8 mouse cellular contexts compared by ENCODE assay signal in the genomic region with DNA sequence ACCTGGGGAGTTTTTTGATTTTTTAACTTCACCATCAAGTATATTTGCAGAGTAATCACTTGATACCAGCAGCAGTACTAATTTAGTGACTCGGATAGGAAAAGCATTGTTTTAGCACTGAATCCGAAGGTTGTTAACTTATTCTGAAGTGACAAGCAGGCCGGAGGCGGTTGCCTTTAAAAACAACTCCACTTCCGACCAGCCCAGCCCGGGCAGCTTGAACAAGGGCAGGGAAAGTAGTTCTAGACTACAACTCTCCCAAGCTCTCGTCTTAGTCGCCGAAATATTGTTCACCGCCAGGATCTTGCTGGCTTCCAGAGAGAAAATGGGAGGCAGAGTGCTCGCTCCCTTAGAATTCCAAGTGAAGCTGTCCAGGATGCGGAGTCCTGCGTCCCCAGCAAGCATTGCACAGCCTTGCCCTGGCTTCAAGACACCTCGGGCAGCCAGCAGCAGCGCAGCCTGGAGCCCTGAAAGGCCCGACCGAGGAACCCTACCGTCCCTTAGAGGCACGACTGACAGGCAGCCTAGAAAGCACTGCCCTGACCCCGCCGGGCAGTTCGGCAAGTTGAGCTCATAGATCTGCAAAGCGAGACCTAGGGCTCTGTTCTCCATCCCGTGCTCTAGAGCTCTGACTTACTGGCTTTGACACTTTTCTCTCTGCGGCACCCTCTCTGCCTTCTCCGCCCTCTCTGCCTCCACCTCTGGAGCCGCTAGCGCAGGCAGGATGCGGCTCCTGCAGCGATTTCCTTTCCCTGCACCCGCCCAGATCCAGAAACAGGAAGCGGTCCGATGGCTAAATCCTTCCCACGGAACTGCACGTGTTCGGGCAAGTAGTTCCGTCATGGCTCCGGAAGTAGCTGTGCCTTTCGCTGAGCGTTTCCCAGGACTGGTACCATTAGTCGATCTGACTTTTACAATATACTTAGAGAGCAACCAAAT. TPM values are rescaled to one million over a fixed set of nuclear protein-coding genes. Genes with fewer than 3 reads are reported as not detected.
DNase-seq lines count a peak whose midpoint lies in the region; ATAC-seq and TF ChIP-seq lines count a peak whose summit lies in the region.

TSS of gene Klhl20 (minus strand) at position 786 of the 939 bp plus-strand sequence.

- peak within 1 kb of the TSS; percentile 43 for H3K27ac ChIP-seq in bone marrow, adult 2 months (ENCODE audit: control insufficient read depth, insufficient read depth, low read depth, low read length, poor library complexity)
- H3K27ac ChIP-seq in embryonic facial prominence, embryonic 15.5 days (replicated peaks): peak within 1 kb of the TSS; percentile 90
- H3K27ac ChIP-seq in limb, embryonic 14.5 days (replicated peaks; ENCODE audit: low read depth, low read length): peak within 1 kb of the TSS; percentile 82
- peak within 1 kb of the TSS; percentile 78 for H3K27ac ChIP-seq in midbrain, postnatal 0 days (ENCODE audit: low read depth, low read length)

- H3K4me1 ChIP-seq in bone marrow, adult 2 months (ENCODE audit: control insufficient read depth, insufficient read depth, low read length): no peaks in the 10 kb centered on the region
- peaks cover 9% of the 10 kb centered on the region for H3K4me1 ChIP-seq in embryonic facial prominence, embryonic 15.5 days
- H3K4me1 ChIP-seq in limb, embryonic 14.5 days (ENCODE audit: control insufficient read depth, insufficient read depth, low read length): peaks cover 6% of the 10 kb centered on the region; the same call in 1 of the 2 replicates
- H3K4me1 ChIP-seq in midbrain, postnatal 0 days (ENCODE audit: insufficient read depth, low read length): peaks cover 5% of the 10 kb centered on the region; the same call in 1 of the 2 replicates

- peak; percentile 83 for TF ChIP-seq POLR2A in bone marrow, adult 2 months (IDR thresholded peaks at IDR 0.05; ENCODE audit: borderline replicate concordance, control insufficient read depth, low read depth, low read length)
- TF ChIP-seq POLR2A in limb, embryonic 14.5 days (IDR thresholded peaks at IDR 0.05; ENCODE audit: borderline replicate concordance, extremely low read depth, insufficient read depth, insufficient read length): peak; percentile 91; the same call in 1 of the 2 replicates

- under 1% methylated on average over 41 of the region's 41 CpGs for WGBS in bone marrow, adult 2 months
- 2% methylated on average over 41 of the region's 41 CpGs for WGBS in embryonic facial prominence, embryonic 15.5 days
- WGBS in limb, embryonic 14.5 days: 1% methylated on average over 41 of the region's 41 CpGs
- 2% methylated on average over 41 of the region's 41 CpGs for WGBS in midbrain, postnatal 0 days

- H3K4me3 ChIP-seq in bone marrow, adult 2 months (replicated peaks; ENCODE audit: control insufficient read depth, low read depth, low read length): peak within 1 kb of the TSS; percentile 78
- peak within 1 kb of the TSS; percentile 83 for H3K4me3 ChIP-seq in embryonic facial prominence, embryonic 15.5 days (replicated peaks)
- peak within 1 kb of the TSS; percentile 75 for H3K4me3 ChIP-seq in limb, embryonic 14.5 days (replicated peaks; ENCODE audit: low read length)
- peak within 1 kb of the TSS; percentile 85 for H3K4me3 ChIP-seq in midbrain, postnatal 0 days (ENCODE audit: low read depth, low read length)

- peak within 1 kb of the TSS; percentile 74 for H3K4me2 ChIP-seq in embryonic facial prominence, embryonic 15.5 days (replicated peaks)
- H3K4me2 ChIP-seq in limb, embryonic 14.5 days (replicated peaks; ENCODE audit: low read depth, low read length, severe bottlenecking): peak within 1 kb of the TSS; percentile 70
- H3K4me2 ChIP-seq in midbrain, postnatal 0 days (ENCODE audit: low read depth, low read length, poor library complexity, severe bottlenecking): peak within 1 kb of the TSS; percentile 82

- peak; percentile 89 for ATAC-seq in embryonic facial prominence, embryonic 15.5 days (ENCODE audit: insufficient number of reproducible peaks, low FRiP score, low TSS enrichment, low read depth)
- ATAC-seq in limb, embryonic 14.5 days (ENCODE audit: low FRiP score, low read depth): peak; percentile 98
- ATAC-seq in midbrain, postnatal 0 days (ENCODE audit: low FRiP score): peak; percentile 98

- no peak for TF ChIP-seq CTCF in bone marrow, adult 2 months (IDR thresholded peaks at IDR 0.05; ENCODE audit: control insufficient read depth, insufficient read depth, low read length)
- TF ChIP-seq CTCF in midbrain, postnatal 0 days (IDR thresholded peaks at IDR 0.05): peak; percentile 13; the same call in 1 of the 2 replicates

- peaks cover 5% of the 10 kb centered on the region; the same call in 1 of the 2 replicates for H3K36me3 ChIP-seq in embryonic facial prominence, embryonic 15.5 days
- peaks cover 8% of the 10 kb centered on the region for H3K36me3 ChIP-seq in limb, embryonic 14.5 days (ENCODE audit: control insufficient read depth, insufficient read depth, low read length)
- no peaks in the 10 kb centered on the region for H3K36me3 ChIP-seq in midbrain, postnatal 0 days (ENCODE audit: insufficient read depth, low read length)

- no peaks in the 10 kb centered on the region; the same call in 1 of the 2 replicates for H3K27me3 ChIP-seq in embryonic facial prominence, embryonic 15.5 days
- H3K27me3 ChIP-seq in limb, embryonic 14.5 days (ENCODE audit: control insufficient read depth, insufficient read depth, low read length): no peaks in the 10 kb centered on the region
- no peaks in the 10 kb centered on the region; the same call in 1 of the 2 replicates for H3K27me3 ChIP-seq in midbrain, postnatal 0 days (ENCODE audit: insufficient read depth, low read length)

- H3K9me3 ChIP-seq in embryonic facial prominence, embryonic 15.5 days (replicated peaks): no peaks in the 10 kb centered on the region
- H3K9me3 ChIP-seq in limb, embryonic 14.5 days (ENCODE audit: control insufficient read depth, low read length): no peaks in the 10 kb centered on the region
- H3K9me3 ChIP-seq in midbrain, postnatal 0 days (ENCODE audit: low read length): no peaks in the 10 kb centered on the region

- peak within 1 kb of the TSS; percentile 87 for H3K9ac ChIP-seq in embryonic facial prominence, embryonic 15.5 days
- H3K9ac ChIP-seq in limb, embryonic 14.5 days (ENCODE audit: low read depth, low read length, severe bottlenecking): peak within 1 kb of the TSS; percentile 90
- peak within 1 kb of the TSS; percentile 84 for H3K9ac ChIP-seq in midbrain, postnatal 0 days (replicated peaks; ENCODE audit: low read length, poor library complexity, severe bottlenecking)

- peak; percentile 96 for DNase-seq in 416B (ENCODE audit: low read depth)
- peak; percentile 97 for DNase-seq in heart, adult 8-10 months (ENCODE audit: low spot score)
- DNase-seq in kidney, adult 9 months: peak; percentile 97
- DNase-seq in limb, embryonic 14.5 days (ENCODE audit: low spot score): peak; percentile 94
- peak; percentile 95 for DNase-seq in midbrain, postnatal 0 days (ENCODE audit: low spot score)
- DNase-seq in spleen, postnatal 14 days (ENCODE audit: low spot score in 2 of 2): peak; percentile 83 to 90

RNA-seq across cellular contexts. Expression of gene Klhl20, which starts in this region (rescaled TPM):
- 5.8 and 8.9 TPM in 2 replicates for polyA plus RNA-seq in bone marrow, adult 2 months (2011; ENCODE audit: insufficient read depth, insufficient read length, low replicate concordance, missing spikeins)
- polyA plus RNA-seq in embryonic facial prominence, embryonic 15.5 days (2015; fragmentation: Nextera tagmentation; extraction: Ambion mirVana): 17.2 and 18.8 TPM in 2 replicates
- total RNA-seq in heart, adult 8-10 months (2022): 10 to 100 TPM in 1 of 4 experiments, 1 to 10 TPM in 3; 7.8 to 10.2 (median 9.3) TPM
- 18.6 and 20.5 TPM in 2 replicates for polyA plus RNA-seq in limb, embryonic 14.5 days (2012; rRNA removed)
- polyA plus RNA-seq in limb, embryonic 14.5 days (2014; fragmentation: Nextera tagmentation; extraction: Ambion mirVana): 19.3 and 20.6 TPM in 2 replicates
- 18.5 and 19.2 TPM in 2 replicates for total RNA-seq in midbrain, postnatal 0 days (2014; rRNA removed)
- polyA plus RNA-seq in midbrain, postnatal 0 days (2015; fragmentation: Nextera tagmentation; extraction: Ambion mirVana): 13.3 and 14.2 TPM in 2 replicates

Comparison
In these comparisons a context has a peak if more than half of its experiments do, and no peak if none do; other contexts are left out.
1. Peak in every context shown above with its lines: DNase-seq, ATAC-seq, H3K4me3 ChIP-seq and H3K27ac ChIP-seq.